Mouse (Mus musculus): ENCODE measurements around the gene Osbpl2.

The Osbpl2 gene

GRCm38 (mm10) chr2:180204501-180204900 is 85.4 kb downstream of the Osbpl2 start:
- DNase-seq, result no peak

GRCm38 (mm10) chr2:180205083-180205955 is 86.2 kb downstream of the Osbpl2 start:
- DNase-seq, result no peak

- DNase-seq, result no peak
These were observed 86.8 kb downstream of the Osbpl2 start for GRCm38 (mm10) chr2:180205956-180206280.

- peak; percentile 67 to 76 for DNase-seq
These were observed 88.7 kb downstream of the Osbpl2 start for GRCm38 (mm10) chr2:180207840-180208239.

- no peak for DNase-seq
These were observed 89.9 kb downstream of the Osbpl2 start for GRCm38 (mm10) chr2:180208976-180209375.

GRCm38 (mm10) chr2:180212255-180212654 is 93.1 kb downstream of the Osbpl2 start:
- no peak for DNase-seq

Measured in kidney, postnatal 4 days (tissue).